Mouse (Mus musculus) olfactory bulb, adult 2 months (tissue): ENCODE results near the gene 4933402J07Rik.

Experiments used
- CTCF ChIP-seq: fragments of 200-500 bp; IDR thresholded peaks from 2 replicates; pipeline ENCODE4 v1.5.1; 2012; ENCODE audit warnings: low read depth, mild to moderate bottlenecking, low read length, moderate library complexity; ENCODE audit not compliant: insufficient read depth
- POLR2A ChIP-seq: fragments of 200-500 bp; IDR thresholded peaks from 2 replicates; pipeline ENCODE4 v1.6.1; 2012; ENCODE audit warnings: mild to moderate bottlenecking, low read depth, low read length, moderate library complexity; ENCODE audit not compliant: insufficient read depth

DNA sequence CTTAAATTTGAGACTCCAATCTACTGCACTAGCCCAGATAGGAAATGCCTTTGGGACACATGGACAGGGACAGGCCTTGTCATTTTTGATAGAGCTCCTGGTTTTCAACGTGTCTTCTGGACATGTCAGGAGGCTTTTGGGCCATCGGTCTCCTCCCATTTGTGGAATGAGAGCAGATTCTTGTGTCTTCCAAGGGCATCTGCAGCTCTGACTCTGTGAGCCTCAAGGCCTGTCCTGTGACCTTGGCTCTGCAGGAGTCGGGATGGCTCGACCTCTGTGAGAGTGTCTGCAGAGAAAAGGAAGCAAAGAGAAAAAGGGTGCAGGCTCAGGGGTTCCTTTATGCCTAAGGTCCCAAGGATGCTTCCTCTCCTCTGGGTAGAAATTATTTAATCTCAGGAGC is 13.8 kb upstream of the 4933402J07Rik start:
- TF ChIP-seq CTCF (no peak), POLR2A (no peak)
